Mouse (Mus musculus) stomach, embryonic 15.5 days (tissue): ENCODE data around the gene Ctps2. TPM values are rescaled to one million over a fixed set of nuclear protein-coding genes. Genes with fewer than 3 reads are reported as not detected.

Experiments
- ATAC-seq: fragments of 200-750 bp; cut with Nextera tagmentation; 2 replicates; pipeline ENCODE4 v1.8.0; 2017; ENCODE audit warnings: low read depth, moderate number of reproducible peaks, moderate TSS enrichment; ENCODE audit not compliant: insufficient read depth, low FRiP score
- H3K27ac ChIP-seq: fragments of 300-500 bp; sonication (generic); 2 replicates; pipeline ENCODE4 v1.5.1; 2015; ENCODE audit warnings: mild to moderate bottlenecking, inconsistent platforms
- H3K27me3 ChIP-seq: fragments of 300-500 bp; sonication (generic); replicated peaks from 2 replicates; pipeline ENCODE4 v1.6.1; 2015; ENCODE audit warnings: inconsistent platforms
- H3K36me3 ChIP-seq: fragments of 300-500 bp; sonication (generic); 2 replicates; pipeline ENCODE4 v1.6.1; 2015; ENCODE audit warnings: inconsistent platforms
- H3K4me1 ChIP-seq: fragments of 300-500 bp; sonication (generic); 2 replicates; pipeline ENCODE4 v1.6.1; 2015; ENCODE audit warnings: inconsistent platforms
- H3K4me2 ChIP-seq: fragments of 300-500 bp; sonication (generic); 2 replicates; pipeline ENCODE4 v1.6.1; 2015; ENCODE audit warnings: mild to moderate bottlenecking, inconsistent platforms
- H3K4me3 ChIP-seq: fragments of 300-500 bp; sonication (generic); replicated peaks from 2 replicates; pipeline ENCODE4 v1.5.1; 2015; ENCODE audit warnings: inconsistent platforms
- H3K9ac ChIP-seq: fragments of 300-500 bp; sonication (generic); 2 replicates; pipeline ENCODE4 v1.6.1; 2015; ENCODE audit warnings: inconsistent platforms
- H3K9me3 ChIP-seq: fragments of 300-500 bp; sonication (generic); 2 replicates; pipeline ENCODE4 v1.6.1; 2016; ENCODE audit warnings: inconsistent platforms
- WGBS: fragments of 180-500 bp; shearing (Covaris S2); methylation state at CpG from one replicate; pipeline ENCODE4 v1.1.7; 2015; 5-methylcytosine and 5-hydroxymethylcytosine counted together
- microRNA counts: library from miRNA; unstranded; fragments of <30 nt; microRNA quantifications from one replicate; lab custom pipeline; 2016
- microRNA-seq: library from miRNA; unstranded; fragments of <30 nt; microRNA quantifications from one replicate; pipeline ENCODE4, GENCODE M21; 2016
- polyA plus RNA-seq: library from polyadenylated mRNA; unstranded; fragments of >200 nt; fragmentation: Nextera tagmentation; extraction: Ambion mirVana; gene quantifications from 2 replicates; pipeline ENCODE4 v1.2.1, GENCODE M21; 2015

The Ctps2 gene
- polyA plus RNA-seq, 1 experiment from 2014 or later, result 77.1 TPM

DNA sequence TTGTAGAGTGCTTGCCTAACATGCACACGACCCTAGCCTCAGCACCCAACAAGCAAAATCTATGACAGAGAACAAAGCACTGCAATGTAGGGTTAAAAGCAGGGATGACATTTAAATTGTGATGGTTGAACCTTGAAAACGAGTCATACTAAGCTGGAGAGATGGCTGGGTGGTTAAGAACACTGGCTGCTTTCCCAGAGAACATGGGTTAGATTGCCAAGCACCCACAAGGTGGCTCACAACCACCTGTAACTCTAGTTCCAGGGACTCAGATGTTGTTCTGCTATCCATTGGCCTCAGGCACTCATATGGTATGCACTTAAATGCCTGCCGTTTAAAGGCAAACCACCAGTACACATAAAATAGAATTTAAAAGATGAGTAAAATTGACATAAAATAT is 91.1 kb downstream of the Ctps2 start:
- no peak overlapping the region for H3K4me2 ChIP-seq
- H3K4me3 ChIP-seq, result no peak overlapping the region
- H3K9ac ChIP-seq, result no peak overlapping the region
- H3K27ac ChIP-seq, result no peak overlapping the region
- no peak for ATAC-seq
- H3K4me1 ChIP-seq, result no peaks in the 10 kb centered on the region
- H3K36me3 ChIP-seq, result no peaks in the 10 kb centered on the region
- 64% methylated on average over 3 of the region's 3 CpGs for WGBS
- H3K27me3 ChIP-seq, result no peaks in the 10 kb centered on the region
- H3K9me3 ChIP-seq, result no peaks in the 10 kb centered on the region

DNA sequence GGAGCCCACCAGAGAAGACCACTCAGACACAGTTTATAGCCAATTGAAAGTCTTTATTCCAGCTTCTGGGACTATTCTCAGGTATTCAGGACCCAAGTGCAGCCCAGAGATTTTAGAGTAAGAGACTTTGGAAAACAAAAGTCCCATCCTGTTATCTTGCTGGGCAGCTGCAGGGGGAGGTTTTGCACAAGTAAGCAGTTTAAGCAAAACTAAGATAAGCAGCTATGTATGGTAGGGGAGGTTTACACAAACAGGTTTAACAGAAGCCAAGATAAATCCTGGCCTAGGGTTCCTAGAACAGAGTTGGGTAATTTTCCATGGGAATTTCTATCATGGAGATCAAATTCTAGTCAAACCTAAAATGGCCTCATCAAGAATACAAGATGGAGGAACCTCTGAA is 126.8 kb downstream of the Ctps2 start:
- Histone ChIP-seq H3K27ac (no peak overlapping the region), H3K27me3 (no peaks in the 10 kb centered on the region), H3K4me3 (no peak overlapping the region), H3K4me2 (no peak overlapping the region), H3K9ac (no peak overlapping the region), H3K36me3 (no peaks in the 10 kb centered on the region), H3K9me3 (no peaks in the 10 kb centered on the region), H3K4me1 (no peaks in the 10 kb centered on the region)
- no peak for ATAC-seq

DNA sequence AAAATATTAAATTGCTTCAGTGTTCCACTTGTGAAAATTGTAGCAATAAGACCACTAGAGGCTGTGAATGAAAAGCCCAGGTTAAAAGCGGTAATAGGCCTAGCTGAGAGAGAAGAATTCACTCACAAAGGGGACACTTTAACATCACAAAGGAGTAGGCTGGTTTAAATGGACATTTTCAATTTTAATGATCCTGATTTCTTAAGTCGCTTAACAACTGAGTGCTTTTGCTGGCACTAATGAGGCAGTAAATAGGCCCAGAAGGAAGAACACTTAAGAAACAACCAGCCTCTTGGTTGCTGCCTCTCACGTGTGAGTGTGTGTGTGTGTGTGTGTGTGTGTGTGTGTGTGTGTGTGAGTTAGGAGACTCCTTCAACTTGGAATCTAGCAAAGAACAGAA is 137.7 kb downstream of the Ctps2 start:
- Histone ChIP-seq H3K9me3 (no peaks in the 10 kb centered on the region), H3K36me3 (no peaks in the 10 kb centered on the region), H3K9ac (no peak overlapping the region), H3K4me1 (no peaks in the 10 kb centered on the region), H3K4me3 (no peak overlapping the region), H3K27ac (no peak overlapping the region), H3K27me3 (no peaks in the 10 kb centered on the region; the same call in 1 of the 2 replicates), H3K4me2 (no peak overlapping the region)
- WGBS, result 79% methylated on average over 3 of the region's 3 CpGs
- ATAC-seq, result no peak

DNA sequence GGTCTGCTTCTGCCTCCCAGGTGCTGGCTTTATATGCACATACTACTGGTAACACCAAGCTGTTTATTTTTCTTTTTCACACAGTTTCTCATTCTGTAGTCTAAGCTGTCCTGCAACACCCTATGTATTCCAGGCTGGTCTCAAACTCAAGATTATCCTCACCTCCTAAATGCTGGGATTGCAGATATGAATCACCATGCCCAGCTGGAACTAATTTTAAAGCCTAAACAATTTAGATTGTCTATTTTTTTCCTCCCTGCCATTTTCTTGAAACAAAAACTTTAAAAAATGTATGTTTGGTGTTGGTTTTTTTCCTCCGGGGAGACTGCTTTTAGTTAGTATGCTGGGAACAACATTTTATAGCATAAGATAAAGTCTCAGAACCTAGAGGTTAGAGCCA is 141.7 kb downstream of the Ctps2 start:
- H3K4me1 ChIP-seq, result no peaks in the 10 kb centered on the region
- WGBS, result 79% methylated on average over 1 of the region's 1 CpGs

DNA sequence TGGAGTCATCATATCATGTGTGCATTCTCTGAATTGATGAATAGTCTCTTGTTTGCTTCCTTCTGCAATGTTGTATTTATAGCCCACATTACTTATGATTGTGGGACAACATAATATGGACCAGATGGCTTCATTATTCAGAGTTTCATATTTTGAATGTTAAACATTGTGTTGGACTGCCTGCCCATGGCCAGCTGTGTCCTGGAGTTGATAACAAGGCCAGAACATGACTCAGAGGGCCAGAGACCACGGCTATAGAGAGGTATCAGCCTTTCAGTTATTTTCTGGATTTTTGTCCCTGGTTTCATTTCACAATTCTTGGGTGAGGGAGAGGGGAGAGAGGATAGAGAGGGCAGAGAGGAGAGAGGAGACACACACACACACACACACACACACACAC is 162.9 kb downstream of the Ctps2 start:
- H3K4me2 ChIP-seq, result no peak overlapping the region
- H3K9me3 ChIP-seq, result no peaks in the 10 kb centered on the region
- no peak for ATAC-seq
- WGBS, result 60% methylated on average over 1 of the region's 1 CpGs
- no peak overlapping the region for H3K9ac ChIP-seq
- H3K4me1 ChIP-seq, result no peaks in the 10 kb centered on the region
- no peaks in the 10 kb centered on the region for H3K36me3 ChIP-seq
- no peaks in the 10 kb centered on the region for H3K27me3 ChIP-seq
- no peak overlapping the region for H3K27ac ChIP-seq
- no peak overlapping the region for H3K4me3 ChIP-seq

More for the DNA sequence above, 141.7 kb downstream of the Ctps2 start:
- no peaks in the 10 kb centered on the region for H3K36me3 ChIP-seq
- H3K27ac ChIP-seq, result no peak overlapping the region
- H3K9ac ChIP-seq, result no peak overlapping the region
- H3K4me2 ChIP-seq, result no peak overlapping the region
- H3K27me3 ChIP-seq, result no peaks in the 10 kb centered on the region; the same call in 1 of the 2 replicates
- ATAC-seq, result no peak
- H3K4me3 ChIP-seq, result no peak overlapping the region
- H3K9me3 ChIP-seq, result no peaks in the 10 kb centered on the region

MicroRNAs encoded within 50 kb of the gene (microRNA counts, 519-probe panel; counts per million panel counts)
- microRNA mmu-miR-3473 (lab: Ali Mortazavi, UCI), result 2,377 counts per million, percentile 49 among the panel's probes with 10 or more counts

Small RNA genes lying within 50 kb of the gene (microRNA-seq; reads per million reads assigned to microRNA genes)
- gene Mir3473a, result not detected

Other genes starting within 250 kb of the Ctps2 start
- gene Rbbp7, start 140.8 kb upstream of the Ctps2 start, polyA plus RNA-seq, result 591 and 639 TPM in 2 replicates
- gene Txlng, start 71.8 kb upstream of the Ctps2 start, polyA plus RNA-seq, result 12.9 and 15.6 TPM in 2 replicates
- 37.8 and 38.0 TPM in 2 replicates for gene Syap1, start 12.8 kb upstream of the Ctps2 start, polyA plus RNA-seq
- gene S100g, start 63.4 kb downstream of the Ctps2 start, polyA plus RNA-seq, result 86.0 and 88.1 TPM in 2 replicates